Mouse (Mus musculus) embryonic facial prominence, embryonic 11.5 days (tissue): ENCODE results near the gene Usp20. TPM values are rescaled to one million over a fixed set of nuclear protein-coding genes. Genes with fewer than 3 reads are reported as not detected.

Experiments used
- polyA plus RNA-seq: library from polyadenylated mRNA; unstranded; fragments of >200 nt; fragmentation: Nextera tagmentation; extraction: Ambion mirVana; gene quantifications from 2 replicates; pipeline ENCODE4 v1.2.1, GENCODE M21; 2014

The Usp20 gene
- polyA plus RNA-seq, 1 experiment from 2014 or later: 9.3 TPM

Other genes with a start within 250 kb of the Usp20 start
- 1.8 and 3.6 TPM in 2 replicates for gene 1700001O22Rik, start 178.6 kb upstream of the Usp20 start, polyA plus RNA-seq
- gene Ntmt1, start 174.5 kb upstream of the Usp20 start, polyA plus RNA-seq: 98.9 and 101 TPM in 2 replicates
- 27.6 and 35.7 TPM in 2 replicates for gene Asb6, start 151.9 kb upstream of the Usp20 start, polyA plus RNA-seq
- 106 and 109 TPM in 2 replicates for gene Prrx2, start 147.3 kb upstream of the Usp20 start, polyA plus RNA-seq
- 9.1 and 9.3 TPM in 2 replicates for gene Ptges, start 52.4 kb upstream of the Usp20 start, polyA plus RNA-seq
- gene Tor1b, start 29.3 kb upstream of the Usp20 start, polyA plus RNA-seq: 26.0 and 28.4 TPM in 2 replicates
- 84.8 and 86.6 TPM in 2 replicates for gene Tor1a, start 14.3 kb upstream of the Usp20 start, polyA plus RNA-seq
- 54.0 and 58.8 TPM in 2 replicates for gene BC005624, start 78 bp upstream of the Usp20 start, polyA plus RNA-seq
- gene Fnbp1, start 159.7 kb downstream of the Usp20 start, polyA plus RNA-seq: 15.9 and 17.9 TPM in 2 replicates
- gene Gpr107, start 170.0 kb downstream of the Usp20 start, polyA plus RNA-seq: 23.1 and 28.6 TPM in 2 replicates